Mouse (Mus musculus) kidney, postnatal 10 days (tissue): ENCODE data around the gene Rab3a.

ENCODE experiments used
- DNase-seq: peaks from one replicate; pipeline ENCODE4 v3.0.0; 2021; ENCODE audit warnings: mixed read lengths

The Rab3a gene

GRCm38 (mm10) chr8:70754043-70754870, at the start of gene Rab3a:
Gene Rab3a, plus strand, starts transcription at chr8:70754679.
- peak; percentile 98 for DNase-seq

DNA sequence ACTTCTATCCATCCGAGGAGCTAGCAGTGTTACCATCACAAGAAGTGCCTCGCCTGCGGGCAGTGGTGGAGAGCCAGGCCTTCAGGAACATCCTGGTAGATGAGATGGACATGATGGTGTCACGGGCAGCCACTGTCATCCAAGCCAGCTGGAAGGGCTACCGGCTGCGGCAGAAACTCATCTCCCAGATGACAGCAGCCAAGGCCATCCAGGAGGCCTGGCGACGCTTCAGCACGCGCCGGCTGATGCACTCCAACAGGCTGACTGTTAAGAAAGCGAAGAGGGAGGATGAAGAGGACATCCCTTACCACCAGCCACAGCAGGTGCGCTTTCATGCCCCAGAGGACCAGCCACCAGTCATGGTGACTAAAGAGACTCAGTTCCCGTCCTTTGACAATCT, 46.2 kb upstream of the Rab3a start:
- DNase-seq: no peak

DNA sequence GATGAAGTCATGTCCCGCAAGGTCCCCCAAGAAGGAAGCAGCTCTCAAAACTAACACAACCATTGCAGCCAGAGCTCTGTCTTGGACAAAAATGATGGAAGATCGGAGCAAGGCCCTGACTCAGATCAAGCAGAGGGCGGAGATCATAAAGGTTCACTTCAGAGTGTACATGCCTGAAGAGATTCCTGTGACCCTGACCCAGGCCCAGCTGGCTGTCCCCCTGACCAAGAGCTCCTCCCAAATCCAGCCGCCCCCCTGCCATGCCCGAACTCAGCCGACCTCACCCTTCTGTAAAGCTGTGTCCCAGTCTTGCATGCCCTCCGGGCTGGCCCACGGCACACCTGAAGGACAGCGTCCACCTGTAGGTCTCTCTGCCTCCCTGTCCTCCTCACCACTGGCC, 44.7 kb upstream of the Rab3a start:
- no peak for DNase-seq

DNA sequence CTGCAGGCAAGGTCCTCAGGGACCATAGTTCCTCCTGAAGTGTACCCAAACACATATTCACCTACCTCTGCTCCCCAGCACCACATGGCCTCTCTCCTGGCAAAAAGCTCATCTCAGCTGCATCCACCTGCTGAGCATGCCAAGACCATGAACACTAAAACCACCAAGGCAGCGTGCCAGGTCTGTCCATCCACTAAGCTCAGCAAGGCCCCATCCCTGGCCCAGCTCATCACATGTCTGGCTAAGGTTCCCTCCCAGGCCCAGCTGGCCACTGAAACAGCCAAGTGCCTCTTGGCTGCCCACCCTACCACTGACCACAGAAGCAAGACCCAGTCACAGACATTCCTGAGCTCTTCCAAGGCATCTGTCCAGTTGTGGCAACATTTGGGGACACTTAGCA, 44.2 kb upstream of the Rab3a start:
- peak; percentile 46 for DNase-seq

DNA sequence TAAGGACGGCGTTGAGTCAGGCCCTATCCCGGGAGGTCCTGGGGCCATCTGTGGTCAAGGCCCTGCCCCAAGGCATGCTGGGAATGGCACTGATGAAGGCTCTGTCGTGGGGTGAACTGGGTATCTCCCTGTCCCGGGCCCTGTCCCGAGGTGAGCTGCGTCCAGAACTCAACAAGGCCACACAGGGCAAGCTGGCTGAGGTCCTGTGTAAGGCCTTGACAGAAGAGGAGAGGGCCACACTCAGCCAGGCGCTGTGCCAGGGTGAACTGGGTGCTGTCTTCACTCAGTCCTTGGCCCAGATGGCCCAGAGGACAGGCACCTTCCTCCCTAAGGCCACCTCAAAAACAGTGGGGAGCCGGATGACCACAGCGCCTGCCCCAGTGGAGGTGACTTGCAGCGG, 43.4 kb upstream of the Rab3a start:
- DNase-seq: no peak

GRCm38 (mm10) chr8:70713991-70714390, 40.5 kb upstream of the Rab3a start:
- no peak for DNase-seq

DNA sequence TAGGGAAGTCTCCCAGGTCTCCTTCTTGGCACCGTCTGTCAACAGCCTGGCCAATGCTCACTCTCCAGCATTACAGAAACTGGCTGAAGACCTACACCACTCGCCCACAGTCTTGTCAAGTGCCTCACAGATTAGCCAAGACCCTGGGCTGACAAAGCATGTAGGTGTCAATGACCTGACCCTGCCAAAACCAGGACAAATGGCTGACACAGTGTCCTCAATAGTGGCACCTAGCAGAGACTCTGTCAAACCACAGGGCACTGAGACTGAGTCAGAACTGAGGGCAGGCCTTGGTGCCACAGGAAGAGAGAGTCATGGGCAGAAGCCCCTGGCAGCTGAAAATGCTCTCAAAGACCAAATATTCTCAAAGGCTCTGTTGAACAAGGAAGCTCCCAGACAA, 39.4 kb upstream of the Rab3a start:
- no peak for DNase-seq

- no peak for DNase-seq
Observed at GRCm38 (mm10) chr8:70716521-70717400, 37.7 kb upstream of the Rab3a start.

DNA sequence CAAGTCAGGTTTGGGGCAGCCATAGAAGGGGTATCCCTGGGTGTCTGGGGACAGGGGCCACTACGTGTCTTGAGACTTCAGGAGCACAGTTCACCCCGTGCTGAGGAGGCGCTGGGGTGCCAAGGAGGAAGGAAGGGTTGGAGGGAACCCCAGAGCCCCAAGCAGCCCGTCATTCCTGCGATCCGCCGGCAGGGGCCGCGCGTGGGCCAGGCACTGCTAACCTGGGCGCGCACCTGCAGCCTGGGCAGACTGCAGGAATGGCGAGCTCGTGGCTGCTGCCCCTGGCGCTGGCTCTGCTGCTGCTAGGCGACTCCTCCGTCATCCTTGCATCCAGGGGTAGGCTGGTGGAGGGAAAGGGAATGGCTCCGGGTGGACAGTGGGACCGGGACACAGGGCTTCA, 36.2 kb upstream of the Rab3a start, which contains the start of gene Gm3336:
Gm3336 (plus strand) TSS at position 247 of the 400 bp plus-strand sequence.
- DNase-seq: peak; percentile 82

DNA sequence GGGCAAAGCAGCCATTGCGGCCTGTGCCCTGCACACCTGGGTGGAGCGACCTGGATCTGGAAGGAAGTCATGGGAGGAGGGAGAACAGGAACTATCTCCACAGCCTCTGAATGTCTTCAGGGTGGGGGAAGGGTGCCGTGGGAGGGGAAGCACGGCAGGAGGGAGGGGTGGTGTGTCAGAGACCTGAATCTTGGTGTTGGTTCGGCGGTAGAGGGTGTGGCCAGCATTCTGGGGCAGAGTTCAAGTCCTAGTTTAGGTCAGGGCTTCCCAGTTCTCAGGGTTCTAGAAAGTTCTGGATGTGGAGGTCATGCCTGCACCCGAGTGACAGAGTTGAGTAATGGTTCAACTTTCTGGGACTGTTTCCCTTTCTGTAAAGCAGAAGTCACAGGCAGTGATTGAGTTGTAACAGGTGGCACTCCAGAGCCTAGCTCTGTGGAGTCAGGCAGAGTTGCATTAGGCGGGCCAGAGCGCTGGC, 34.6 kb upstream of the Rab3a start:
- no peak for DNase-seq

DNA sequence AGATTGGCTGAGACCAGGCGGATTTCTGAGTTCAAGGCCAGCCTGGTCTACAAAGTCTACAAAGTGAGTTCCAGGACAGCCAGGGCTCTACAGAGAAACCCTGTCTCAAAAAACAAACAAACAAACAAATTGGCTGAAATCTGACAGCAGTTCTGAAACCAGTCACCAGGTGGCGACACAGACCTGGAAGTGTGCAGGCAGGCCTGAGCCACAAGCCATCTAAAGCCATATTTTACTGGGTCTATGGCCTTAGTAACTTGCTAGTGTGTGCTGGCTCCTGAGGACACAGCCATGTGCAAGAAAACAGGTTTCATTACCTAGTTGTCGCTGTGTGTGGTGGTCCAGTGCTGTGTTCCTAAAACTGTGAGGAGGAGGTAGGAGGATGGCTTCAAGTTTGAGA, 33.7 kb upstream of the Rab3a start:
- peak; percentile 89 for DNase-seq

GRCm38 (mm10) chr8:70721601-70722000, 32.9 kb upstream of the Rab3a start:
- no peak for DNase-seq

- DNase-seq: peak; percentile 91
Observed at GRCm38 (mm10) chr8:70723486-70724210, 30.8 kb upstream of the Rab3a start, which contains the start of gene Pde4c. Gene Pde4c, plus strand, starts transcription at chr8:70723720.

DNA sequence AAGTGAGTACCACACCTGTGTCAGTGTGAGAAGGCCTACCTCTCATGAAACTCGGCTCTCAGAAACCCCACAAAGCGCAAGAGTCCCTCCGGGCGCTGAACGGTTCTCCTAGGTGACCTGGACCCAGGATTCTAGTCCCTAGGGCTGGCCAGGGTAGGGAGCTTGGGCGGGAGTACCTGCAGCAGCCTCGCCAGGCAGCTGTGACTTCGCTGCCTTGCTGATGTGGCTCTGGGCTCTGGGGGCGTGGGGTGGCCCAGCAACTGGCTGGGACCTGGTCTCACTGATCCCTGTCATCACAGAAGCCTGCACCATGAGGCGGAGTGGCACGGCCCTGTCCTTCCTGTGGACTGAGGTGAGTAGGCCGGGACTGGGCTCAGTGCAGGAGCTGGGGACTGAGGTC, 30.3 kb upstream of the Rab3a start:
- DNase-seq: no peak

- DNase-seq: peak; percentile 83
Observed at GRCm38 (mm10) chr8:70725792-70726447, 28.6 kb upstream of the Rab3a start.

DNA sequence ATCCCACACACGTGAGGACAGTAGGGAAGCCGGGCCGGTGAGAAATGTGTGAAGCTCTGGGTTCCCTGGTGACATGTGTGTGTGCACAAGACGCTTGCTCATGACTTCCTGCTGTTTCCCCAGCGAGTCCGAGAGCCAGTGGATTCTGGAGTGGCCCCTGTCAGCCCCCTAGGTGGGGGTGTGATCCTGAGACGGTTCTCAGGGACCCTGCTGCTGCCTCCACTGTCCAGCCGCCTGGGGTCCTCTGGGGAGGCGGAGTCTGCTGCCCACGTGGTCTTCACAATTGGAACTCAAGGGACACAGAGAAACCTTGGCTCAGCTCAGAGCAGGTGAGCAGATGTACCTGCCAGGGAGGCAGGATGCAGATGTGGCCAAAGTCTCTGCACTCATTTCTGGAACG, 27.8 kb upstream of the Rab3a start:
- DNase-seq: no peak

DNA sequence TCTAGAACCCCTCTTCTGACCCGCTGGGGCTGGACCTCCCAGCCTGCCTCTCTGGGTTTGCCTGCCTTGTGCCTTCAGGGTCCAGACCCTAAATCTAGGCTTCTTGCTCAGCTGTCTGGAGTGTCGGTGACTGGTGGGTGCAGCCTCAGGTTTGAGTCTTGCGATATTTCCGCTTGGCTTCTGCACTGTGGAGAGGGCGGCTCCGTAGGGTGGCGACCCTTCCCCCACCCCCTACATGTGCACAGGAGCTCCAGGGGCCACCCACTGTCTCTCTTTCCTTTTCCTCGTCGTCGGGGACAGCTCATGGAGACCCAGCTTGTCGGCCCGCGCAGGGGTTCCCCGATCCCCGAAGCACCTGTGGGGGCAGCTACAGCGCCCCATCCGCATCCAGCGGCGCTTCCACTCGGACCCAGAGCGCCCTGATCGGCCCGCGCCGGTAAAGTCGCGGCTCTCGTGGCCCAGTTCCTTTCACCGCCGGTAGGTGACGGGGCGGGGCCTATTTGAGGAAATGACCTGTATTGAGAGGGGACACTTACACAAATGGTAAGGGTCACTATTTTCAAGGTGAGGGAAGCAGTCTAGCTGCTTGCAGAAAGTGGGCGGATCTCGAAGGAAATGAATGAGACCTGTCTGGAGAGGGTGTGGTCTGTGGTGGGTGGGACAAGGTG, 24.5 kb upstream of the Rab3a start:
- no peak for DNase-seq

DNA sequence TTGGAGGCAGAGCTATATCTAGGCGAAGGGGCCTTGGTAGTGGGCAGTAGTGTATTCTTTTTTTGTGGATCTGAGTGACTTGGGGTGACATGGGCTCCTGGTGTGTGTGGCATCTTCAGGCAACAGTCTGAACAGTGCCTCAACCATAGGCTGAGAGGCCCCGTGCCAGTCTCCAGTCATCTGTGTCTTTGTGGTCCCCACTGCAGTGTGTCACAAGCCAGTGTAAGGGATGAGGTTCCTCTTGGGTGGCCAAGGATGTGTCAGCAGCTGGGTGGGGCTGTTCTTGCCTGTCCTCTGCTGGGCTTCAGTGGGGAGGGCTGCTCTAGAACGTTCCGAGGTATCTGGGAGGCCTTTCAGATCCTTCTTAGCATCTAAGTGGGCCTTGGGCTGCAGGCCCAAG, 23.5 kb upstream of the Rab3a start:
- DNase-seq: no peak

GRCm38 (mm10) chr8:70737705-70738104, 16.8 kb upstream of the Rab3a start:
- no peak for DNase-seq

GRCm38 (mm10) chr8:70738211-70738610, 16.3 kb upstream of the Rab3a start:
- no peak for DNase-seq

DNA sequence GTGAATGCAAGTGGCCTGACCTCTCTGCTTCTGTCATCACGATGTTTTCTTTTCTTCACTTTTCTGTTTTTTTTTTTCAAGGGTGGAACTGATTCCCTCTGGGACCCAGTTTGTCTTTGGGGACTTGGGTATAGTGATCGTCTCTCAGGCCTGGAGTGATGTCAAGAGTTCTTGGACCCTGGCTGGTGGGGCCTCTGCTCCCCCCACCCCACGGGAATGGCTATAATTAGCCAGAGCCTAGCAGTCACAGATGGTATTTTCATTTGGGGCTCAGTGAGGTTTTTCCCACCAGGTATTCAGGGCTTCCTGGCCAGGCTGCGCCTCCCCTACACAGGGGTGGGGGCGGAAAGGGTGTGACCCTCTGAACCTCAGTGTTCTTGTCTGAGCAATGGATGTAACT, 12.8 kb upstream of the Rab3a start:
- peak; percentile 4 for DNase-seq

DNA sequence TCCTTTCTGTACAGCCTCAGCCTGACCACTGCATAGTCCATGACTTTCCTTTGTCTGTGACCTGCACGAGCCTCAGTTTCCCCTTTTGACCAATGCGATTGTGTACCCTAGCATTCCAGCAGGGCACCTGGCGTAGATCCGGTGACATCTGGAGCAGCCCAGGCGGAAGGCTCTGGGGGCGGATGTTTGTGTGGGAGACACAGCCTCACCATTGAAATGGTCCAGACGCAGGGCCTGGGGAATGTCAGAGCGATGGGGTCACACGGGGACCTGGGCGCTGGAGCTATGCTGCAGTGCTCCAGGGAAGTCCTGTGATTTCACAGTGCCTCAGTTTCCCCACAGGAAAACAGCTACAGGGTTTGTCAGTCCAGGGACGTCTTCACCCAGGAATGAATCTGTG, 12.3 kb upstream of the Rab3a start:
- peak; percentile 20 for DNase-seq
